Mouse (Mus musculus) spleen, postnatal 36 days (tissue): ENCODE data around the gene Cubn.

Experiments used
- DNase-seq, 2 experiments: peaks; one replicate each; pipeline ENCODE4 v3.0.0; 2022; ENCODE audit warnings: low spot score in 2 of 2, mixed read lengths in 1 of 2

Cubn gene

DNA sequence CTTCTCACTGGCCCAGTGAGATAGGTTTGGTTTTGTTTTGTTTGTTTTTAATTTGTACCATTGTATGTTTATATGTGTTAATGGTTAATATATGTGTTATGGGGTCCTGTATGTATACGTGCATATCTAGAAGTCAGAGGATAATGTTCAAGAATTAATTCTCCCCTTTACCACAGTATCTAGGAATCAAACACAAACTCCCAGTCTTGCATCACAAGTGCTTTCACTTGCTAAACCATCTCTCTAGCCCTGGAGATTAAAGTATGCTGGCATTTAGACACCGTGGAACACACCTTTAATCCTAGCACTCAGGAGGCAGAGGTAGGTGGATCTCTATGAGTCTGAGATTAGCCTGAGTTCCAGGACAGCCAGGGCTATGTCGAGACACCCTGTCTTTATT lies 83.3 kb downstream of the Cubn start:
- DNase-seq = no peak

DNA sequence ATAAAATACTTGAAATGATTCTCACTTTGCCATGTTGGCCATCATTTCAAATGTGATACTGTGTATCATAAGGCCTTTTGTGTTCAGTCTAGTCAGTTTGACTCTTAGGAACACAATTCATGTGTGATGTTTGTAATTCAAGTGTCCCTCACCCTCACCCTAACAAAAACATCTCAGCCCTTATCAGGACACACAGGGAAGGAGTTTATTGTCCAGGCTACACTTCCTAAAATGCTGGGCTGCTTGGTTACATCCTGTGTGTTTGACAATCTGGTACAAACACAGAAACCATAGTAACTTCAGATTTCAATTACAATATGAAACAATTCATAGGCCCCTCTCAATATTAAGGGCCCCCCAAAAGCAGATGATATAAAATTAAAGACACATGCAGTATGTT lies 83.9 kb downstream of the Cubn start:
- DNase-seq = no peak

DNA sequence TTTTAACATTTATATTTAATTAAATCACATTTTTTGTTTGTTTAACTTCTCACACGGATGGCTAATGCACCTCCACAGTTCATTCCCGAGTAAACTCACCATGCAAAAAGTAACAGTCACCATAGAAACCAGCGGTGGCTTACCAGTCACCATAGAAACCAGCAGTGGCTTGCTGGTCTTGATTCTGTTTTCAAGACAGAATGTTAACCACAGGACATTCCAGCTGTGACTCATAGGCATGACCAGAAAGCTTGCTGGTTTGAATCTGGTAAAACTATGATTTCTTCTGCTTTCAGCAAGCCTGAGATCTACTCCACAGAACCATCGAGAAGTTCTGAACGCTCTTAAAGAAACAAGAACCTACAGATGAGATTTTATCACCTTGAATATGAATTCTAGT lies 84.3 kb downstream of the Cubn start:
- DNase-seq = peak in 1 of 2 experiments; percentile 12

DNA sequence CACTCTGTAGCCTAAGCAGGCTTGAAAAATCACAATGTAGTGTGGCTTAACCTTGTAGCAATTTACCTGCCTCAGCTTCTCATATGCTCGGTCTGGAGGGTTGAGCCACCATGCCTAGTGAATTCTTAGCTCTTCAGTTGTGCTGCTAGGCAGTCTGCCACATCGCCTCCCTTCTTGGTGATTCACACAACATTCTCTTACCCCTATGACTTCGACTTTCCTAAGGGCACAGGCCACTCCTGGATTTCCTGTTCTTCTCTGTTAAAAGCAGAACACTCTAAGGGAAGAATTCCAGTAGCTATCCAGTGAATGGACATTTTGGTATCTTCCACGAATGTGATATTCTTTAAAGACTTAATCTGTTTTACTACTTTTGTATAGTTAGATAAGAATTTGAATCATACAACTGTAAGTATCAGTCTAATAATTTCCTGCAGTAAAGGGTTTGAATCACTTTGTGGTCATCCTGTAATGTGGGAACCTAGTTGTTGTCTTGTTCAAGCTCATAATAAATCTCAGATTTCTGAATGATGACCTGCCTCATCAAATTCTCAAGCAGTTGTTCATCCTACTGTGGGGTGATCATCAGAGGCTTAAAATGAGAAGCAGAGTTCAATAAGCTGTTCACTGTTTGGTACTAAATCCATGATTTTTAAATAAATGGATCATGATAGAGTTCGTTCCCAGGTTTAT lies 86.5 kb downstream of the Cubn start:
- no peak for DNase-seq

DNA sequence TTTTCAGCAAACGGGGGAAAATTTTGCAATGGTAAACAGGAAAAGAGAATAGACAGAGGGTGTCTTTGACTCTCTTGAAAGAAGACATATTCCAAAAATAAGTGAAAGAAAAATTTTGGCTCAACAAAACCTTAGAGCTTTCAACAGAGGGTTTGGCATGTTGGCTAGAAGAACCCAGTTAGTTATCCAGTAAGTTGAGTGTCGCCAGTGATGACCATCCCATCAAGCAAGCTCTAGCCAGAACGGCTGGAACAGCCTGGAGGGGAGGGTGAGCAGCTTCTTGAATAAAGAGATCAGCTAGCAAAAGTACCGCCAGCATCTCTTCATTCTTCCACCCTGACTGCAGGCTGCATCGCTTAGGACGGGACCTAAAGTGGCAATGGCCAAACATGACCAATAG lies 90.8 kb downstream of the Cubn start:
- DNase-seq = no peak

DNA sequence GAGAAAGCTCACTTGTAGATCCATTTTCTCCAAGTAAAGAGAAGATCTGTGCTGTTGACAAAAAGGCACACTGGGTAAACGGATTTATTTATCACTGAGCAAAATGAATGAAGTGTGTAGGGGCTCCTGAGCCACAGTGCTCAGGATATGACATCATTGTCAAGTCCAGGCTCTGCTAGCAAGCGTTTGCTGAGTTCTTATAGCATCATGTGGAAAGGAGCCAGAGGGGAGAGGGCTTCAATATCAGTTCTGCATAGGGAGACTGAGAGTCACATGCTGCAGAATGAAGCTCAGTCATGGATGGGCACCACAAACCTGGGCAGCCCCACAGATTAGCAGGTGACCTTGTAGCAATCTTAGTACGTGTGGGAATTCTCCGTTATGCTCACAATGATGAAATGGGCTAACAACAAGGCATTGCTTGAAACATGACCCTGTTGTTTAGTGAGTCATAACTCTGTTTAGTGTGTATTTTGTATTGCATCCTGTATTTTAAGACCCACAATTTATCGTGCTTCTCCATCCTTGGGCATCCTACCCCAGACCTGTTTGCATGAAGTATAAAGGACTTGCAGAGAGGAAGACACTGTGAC lies 92.0 kb downstream of the Cubn start:
- DNase-seq = no peak

DNA sequence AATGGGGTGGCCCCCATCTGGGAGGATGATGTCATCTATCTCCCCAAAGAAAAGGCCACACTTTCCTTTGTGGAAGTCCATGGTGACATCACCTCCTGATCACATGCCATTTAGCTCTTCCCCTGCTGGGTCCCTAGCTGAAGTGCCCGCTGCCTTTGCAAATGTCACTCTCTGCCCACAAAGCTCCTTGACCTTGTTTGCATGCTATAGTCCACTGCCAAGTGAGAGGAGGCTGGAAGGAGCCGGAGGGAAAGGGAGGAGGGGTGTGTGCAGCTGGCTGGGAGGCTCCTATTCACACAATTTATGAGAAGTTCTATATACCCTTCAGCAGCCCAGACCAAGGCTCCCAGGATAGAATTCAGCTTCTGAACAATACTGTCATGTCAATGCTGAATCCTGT lies 92.7 kb downstream of the Cubn start:
- peak in 1 of 2 experiments; percentile 5 for DNase-seq

DNA sequence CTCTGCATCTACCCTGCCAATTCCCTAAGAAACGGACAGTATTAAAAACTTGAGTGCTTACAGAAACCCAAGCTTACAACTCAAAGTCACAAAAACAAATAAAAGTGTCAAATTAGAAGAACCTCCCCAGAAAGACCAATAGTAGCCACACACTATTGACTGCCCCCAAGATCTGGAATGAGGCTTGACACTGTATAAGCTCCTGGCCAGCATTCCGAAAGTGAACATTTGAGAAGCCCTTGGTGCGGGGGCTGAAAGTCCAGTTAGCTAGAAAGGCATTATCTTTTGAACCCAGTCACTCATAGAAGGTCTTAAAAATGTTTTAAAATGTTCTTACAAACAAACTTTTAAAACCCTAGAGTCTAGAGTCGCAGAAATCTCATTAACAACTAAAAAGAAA lies 93.1 kb downstream of the Cubn start:
- no peak for DNase-seq

DNA sequence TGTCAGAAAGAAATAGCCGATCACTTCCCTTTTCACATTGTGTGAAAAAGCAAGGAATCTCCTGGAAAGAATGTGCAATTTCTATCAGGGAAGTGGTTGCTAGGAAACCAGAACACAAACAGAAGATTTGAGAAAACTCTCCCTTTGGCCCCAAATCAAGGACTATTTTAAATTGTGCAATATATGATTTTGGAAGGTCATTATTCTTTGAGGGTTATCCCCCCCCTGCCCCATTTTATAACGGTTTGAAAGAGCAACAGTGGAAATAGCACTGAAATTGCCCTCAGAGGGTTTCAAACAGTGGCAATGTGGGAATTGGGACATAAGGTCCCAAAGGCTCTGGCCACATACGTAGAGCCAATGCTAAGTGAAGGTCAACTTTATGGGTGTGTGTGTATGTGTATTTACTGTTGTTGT lies 95.5 kb downstream of the Cubn start:
- no peak for DNase-seq

DNA sequence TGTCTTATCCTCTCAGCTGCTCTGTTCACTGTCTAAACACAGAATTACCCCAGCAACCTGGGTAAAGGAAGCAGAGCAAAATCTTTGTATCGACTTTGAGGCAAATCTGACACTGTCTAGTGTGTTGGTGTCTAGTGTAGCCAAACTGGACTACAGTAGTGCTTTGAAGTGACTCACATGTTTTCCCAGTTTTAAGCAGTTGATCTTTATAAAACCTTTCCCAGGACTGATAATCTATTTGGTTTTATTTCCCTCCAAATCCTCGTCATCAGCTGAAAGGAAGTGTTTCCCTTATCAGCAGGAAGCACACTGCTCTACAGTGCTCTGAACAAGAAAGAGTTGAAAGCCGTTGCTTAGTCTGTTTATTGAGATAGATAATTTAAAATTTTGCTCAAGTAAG lies 100.6 kb downstream of the Cubn start:
- DNase-seq = no peak

DNA sequence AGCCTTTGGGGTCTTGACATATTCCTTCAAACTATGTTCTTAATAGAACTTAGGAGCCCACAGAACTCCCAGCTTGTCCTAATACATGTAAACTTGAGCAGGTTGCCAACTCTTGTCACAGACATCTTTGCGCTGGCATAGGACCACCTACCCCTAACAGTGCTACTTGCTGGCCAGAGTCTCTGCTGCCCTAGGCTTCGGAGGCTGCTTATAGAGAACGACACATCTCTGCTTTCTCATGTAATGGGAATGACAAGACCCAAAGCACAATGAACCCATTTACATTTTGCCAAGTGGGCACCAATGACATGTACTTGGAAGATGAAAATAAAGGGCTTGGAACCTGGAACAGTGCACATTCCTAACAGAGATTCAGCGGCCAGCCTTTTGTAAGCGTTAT lies 105.0 kb downstream of the Cubn start:
- DNase-seq = no peak

DNA sequence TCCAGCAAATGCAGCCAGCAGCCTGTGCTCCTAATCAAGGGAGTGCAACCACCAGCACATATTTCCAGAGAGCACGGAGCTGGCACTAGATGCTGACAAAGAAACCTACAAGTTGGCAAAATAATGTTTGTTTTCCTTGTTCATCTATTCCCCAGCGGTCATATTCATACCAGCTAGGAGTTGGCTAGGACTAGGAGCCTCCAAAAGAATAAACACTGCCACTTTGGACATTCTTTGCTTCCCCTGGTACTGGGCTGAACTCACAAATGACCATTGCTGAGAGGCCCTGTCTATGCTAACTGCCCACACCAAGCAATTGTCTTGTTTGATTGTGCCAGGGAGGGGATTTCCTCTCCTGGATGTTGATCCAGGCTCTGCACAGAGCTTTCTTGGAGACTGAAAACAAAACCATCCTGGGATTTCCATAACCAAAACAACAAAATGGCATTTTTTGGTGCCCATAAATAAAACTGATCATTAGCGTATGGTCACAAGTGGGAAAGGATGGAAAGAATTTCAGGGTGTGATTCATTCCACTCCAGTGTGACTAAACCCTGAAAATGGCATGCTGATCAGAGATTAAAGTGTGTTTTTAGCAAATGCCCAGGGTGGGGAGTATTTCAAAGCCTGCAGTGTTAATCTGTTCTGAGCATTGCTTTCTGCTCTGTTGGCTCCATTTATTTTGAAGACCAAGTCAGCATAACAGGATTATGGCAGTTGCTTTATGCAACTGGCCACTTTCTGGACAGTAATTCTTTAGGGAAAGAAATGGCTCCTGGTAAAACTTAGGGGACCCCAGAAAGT lies 105.9 kb downstream of the Cubn start:
- no peak for DNase-seq

DNA sequence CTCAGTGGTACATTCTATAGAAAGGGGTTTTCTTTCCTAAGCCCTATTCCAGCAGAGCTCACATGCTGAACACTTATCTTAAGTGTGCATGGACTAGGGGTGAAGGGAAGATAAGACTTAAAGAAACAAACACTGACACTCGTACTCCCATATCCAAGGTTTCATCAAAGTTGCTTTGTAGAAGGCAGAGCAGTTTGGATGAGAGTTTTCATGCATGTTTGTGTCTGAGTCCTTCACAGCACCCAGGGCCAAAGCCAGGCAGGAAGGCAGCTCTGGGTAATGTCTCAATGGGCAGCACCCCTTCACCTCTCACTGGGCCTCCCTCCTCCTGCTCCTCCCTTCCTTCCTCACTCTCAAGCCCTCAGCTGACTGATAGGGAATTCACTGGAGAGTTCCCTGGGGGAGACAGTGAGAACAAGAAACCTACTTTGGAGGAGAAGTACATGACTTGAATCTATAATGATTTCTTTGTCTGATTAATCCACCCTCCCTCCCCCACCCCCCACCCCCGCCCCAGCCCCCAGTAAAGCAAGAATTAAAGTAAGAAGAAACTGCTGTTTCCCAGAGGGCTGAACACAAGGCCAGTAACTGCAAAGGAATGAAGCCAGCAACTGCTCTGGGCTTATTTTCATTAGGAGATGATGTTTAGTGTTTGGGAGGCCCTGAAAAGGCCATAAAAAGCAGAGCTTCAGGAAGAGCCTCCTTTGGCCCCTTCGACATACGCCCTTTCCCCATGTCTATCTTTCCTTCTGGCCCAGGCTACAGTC lies 106.7 kb downstream of the Cubn start:
- no peak for DNase-seq

DNA sequence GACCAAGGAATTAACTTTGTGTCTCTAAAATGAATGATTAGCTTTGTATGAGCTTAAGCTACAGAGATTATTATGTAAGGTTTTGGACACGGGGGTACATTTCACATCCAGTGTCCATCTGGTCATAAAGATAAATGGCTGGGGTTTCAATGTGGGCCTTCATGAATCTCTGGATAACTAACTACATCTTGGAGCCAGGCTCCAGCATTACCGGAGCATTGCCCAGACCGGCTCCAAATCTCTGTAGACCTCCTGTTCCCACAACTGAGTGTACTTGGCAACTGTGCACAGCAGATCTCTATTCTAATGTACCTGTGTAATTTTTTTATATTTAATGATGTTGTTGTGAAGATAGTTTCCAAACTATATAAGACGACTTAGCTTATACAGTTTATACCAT lies 115.4 kb downstream of the Cubn start:
- no peak for DNase-seq

DNA sequence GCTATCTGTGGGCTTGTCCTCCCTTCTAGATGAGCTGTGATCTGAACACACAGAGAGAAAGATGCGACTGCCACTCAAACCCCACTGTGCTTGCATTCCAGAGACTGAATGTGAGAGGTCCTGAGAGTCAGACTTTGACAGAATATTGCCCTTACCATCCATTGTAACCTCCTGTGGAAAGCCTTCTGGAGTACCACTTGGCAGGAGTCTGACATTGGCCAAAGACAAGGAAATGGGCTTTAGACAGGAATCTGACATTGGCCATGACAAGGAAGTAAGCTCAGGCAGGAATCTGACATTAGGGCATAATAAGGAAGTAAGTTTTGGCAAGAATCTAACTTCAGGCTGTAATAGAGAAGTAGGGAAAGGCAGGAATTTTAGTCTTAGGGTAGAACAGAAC lies 118.3 kb downstream of the Cubn start:
- no peak for DNase-seq

DNA sequence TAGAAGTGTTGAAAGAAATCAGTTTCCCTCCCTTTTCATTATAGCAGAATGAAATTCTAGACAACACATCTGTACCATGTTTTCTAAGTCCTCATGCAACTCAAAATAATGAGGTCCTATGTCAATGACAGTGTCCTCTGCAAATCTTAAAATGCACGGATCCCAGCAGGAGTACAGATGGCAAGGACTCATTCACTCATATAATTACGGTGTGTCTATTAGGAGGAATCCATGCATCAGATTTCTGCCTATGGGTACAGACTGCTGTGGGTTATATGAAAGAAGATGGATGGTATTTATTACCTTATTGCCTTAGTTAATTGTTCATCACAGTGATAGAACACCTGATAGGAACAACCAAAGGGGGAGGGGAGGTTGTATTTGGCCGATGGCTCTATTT lies 118.8 kb downstream of the Cubn start:
- DNase-seq = no peak

DNA sequence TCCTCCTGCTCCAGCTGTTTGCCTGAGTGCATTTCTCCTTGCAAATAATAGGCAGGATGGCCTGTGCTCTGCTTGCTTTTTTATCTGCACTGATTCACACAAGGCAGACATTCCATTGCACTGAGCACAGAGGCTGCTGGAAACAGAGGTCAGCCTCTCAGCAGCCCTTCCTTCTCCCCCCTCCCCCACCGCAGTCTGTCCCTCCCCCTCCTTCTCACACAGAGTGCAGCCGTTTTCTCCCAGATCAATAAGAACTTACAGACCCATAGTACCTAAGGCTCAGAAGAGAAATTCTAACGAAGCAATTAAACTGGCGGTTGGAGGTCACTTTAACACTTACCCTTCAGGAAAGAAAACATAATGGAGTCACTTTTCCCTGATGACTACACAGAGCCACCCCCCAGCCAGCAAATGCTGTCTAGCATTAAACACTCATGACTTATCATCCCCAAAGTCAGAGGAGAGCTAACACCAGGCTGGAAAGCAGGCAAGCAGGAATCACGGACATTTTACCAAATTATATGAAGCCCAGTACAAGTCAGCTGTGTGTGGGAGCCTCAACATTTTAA lies 119.3 kb downstream of the Cubn start:
- DNase-seq = no peak

DNA sequence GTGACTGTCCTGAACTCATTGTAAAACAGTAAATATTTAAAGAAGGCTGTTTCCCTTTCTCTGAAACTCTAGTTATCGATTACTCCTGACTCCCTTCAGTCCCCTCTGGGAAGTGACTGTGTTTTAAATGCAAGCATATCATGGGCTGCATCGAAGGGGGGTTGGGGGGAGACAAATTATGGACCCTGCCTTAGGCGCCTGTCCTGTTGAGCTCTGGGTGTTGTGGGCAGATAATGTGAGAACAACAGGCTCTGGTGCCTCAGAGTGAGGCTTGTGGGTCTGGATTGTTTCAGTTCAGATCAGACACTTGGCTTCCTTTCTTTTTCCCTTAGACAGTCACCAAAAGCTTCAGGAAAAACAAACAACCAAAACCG lies 119.8 kb downstream of the Cubn start:
- no peak for DNase-seq

DNA sequence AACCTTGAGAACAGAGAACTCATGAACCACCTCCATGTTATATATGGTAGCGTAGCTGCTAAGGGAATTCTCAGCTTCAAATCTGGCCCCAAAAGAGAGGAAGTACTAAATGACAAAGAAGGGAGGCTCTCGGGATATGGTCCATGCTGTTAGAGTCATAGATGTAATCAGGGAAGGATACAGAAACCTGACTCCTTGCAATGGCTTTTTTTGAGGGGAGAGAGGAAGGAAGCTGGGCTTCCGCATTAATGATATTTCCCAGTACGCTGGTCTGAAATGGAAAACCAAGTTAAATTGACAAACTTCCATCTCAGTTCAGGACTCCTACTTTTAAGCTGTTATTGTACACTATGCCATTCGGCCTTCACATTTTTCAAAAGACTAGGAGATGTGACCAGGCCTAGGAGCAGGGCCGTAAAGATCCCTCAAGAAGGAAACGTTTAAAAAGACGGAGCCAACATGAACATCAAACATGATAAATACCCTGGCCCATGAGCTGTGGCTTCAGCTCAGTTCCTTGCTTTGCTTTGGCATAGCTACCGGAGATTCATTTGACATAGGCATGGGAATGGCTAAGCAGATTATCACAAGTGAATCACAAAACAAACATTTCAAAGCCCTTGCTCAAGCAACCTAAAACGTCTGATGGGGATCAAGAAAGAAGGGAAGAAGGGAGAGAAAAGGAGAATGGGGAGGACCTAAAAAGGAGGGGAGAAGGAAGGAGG lies 120.4 kb downstream of the Cubn start:
- DNase-seq = no peak

DNA sequence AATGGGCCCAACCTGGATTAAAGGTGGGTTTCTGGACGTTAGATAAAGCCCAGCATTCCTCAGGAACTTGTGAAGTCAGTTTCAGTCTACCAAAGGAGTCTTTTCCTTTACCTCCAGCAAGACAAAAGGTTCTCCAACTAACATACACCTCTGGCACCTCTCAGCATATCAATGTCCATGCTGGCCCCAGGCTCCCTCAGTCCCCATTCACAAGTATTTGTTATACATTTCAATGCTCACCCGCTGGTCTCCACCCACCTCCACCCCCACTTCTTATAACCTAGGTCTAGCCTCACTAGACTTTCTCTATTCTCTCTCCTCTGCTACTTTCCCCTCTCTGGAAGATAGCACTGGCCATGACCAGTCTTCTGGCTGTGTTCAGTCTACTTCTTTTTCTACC lies 121.1 kb downstream of the Cubn start:
- DNase-seq = no peak

DNA sequence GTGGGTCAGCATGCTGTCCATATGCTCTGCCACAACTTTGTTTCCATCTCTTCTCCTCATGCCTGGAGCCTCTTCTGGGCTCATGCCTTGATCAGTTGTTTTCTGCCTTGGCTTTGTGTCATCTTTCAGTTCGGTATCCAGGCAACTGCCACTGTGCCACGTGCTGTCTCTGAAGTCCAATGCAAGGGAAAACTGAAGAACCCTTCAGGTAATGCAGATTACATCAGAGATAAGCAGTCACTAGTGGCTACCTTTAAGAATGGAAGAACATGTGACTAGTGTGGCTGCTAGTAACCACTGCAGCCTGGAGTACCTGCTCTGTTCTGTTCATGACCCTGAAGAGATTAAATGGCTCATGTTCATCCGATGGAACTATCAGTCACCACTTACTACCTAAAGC lies 123.1 kb downstream of the Cubn start:
- DNase-seq = no peak
